Mouse (Mus musculus) small intestine, adult 2 months (tissue): ENCODE results near the gene Ywhag.

Source experiments
- CTCF ChIP-seq: fragments of 200-500 bp; IDR thresholded peaks from 2 replicates; pipeline ENCODE4 v1.5.1; 2012; ENCODE audit warnings: low read depth, mild to moderate bottlenecking, control low read depth, inconsistent platforms, low read length, moderate library complexity, mixed read lengths; ENCODE audit not compliant: insufficient replicate concordance, insufficient read length; ENCODE audit errors: extremely low read depth
- POLR2A ChIP-seq: fragments of 200-500 bp; IDR thresholded peaks from 2 replicates; pipeline ENCODE4 v1.6.1; 2012; ENCODE audit warnings: low read depth, mild to moderate bottlenecking, control low read depth, inconsistent platforms, low read length, moderate library complexity

GRCm38 (mm10) chr5:135979904-135980303 lies 45.5 kb upstream of the Ywhag start, which contains the start of gene Zp3:
- TF ChIP-seq CTCF (no peak), POLR2A (no peak)
